Mouse (Mus musculus) urinary bladder, adult 18-20 months (tissue): ENCODE results near the gene Lalba.
"Not testable (repeated sequence)": the region's sequence is repeated elsewhere in the genome, so short reads cannot be mapped to it uniquely, and the experiment has no call there.

Source experiments
- DNase-seq, 2 experiments: peaks; one replicate each; pipeline ENCODE4 v3.0.0; 2022; ENCODE audit warnings: low spot score in 2 of 2, mixed read lengths in 2 of 2

Gene Lalba

GRCm38 (mm10) chr15:98482701-98483100 lies at the start of gene Lalba:
TSS of gene Lalba (minus strand) at chr15:98482721.
- DNase-seq = no peak

- no peak for DNase-seq
Observed at GRCm38 (mm10) chr15:98532281-98532680, 49.8 kb upstream of the Lalba start.

- no peak for DNase-seq
Observed at GRCm38 (mm10) chr15:98528066-98528563, 45.6 kb upstream of the Lalba start.

GRCm38 (mm10) chr15:98527056-98527771 lies 44.7 kb upstream of the Lalba start:
- no peak for DNase-seq

- DNase-seq = no peak
Observed at GRCm38 (mm10) chr15:98526057-98526456, 43.5 kb upstream of the Lalba start.

GRCm38 (mm10) chr15:98521245-98521644 lies 38.7 kb upstream of the Lalba start:
- DNase-seq = no peak

GRCm38 (mm10) chr15:98517380-98518355 lies 35.1 kb upstream of the Lalba start:
- DNase-seq = no peak

- not testable (repeated sequence) for DNase-seq
Observed at GRCm38 (mm10) chr15:98514845-98515244, 32.3 kb upstream of the Lalba start.

- no peak for DNase-seq
Observed at GRCm38 (mm10) chr15:98514146-98514545, 31.6 kb upstream of the Lalba start.

GRCm38 (mm10) chr15:98513676-98514075 lies 31.2 kb upstream of the Lalba start:
- not testable (repeated sequence) for DNase-seq

GRCm38 (mm10) chr15:98512799-98513321 lies 30.3 kb upstream of the Lalba start:
- DNase-seq = peak in 1 of 2 experiments; percentile 41

GRCm38 (mm10) chr15:98512232-98512631 lies 29.7 kb upstream of the Lalba start:
- no peak for DNase-seq

GRCm38 (mm10) chr15:98511386-98511928 lies 28.9 kb upstream of the Lalba start:
- no peak for DNase-seq

GRCm38 (mm10) chr15:98510438-98511385 lies 28.2 kb upstream of the Lalba start:
- DNase-seq = peak in 1 of 2 experiments; percentile 52

GRCm38 (mm10) chr15:98509387-98509786 lies 26.9 kb upstream of the Lalba start:
- DNase-seq = no peak

GRCm38 (mm10) chr15:98507321-98507720 lies 24.8 kb upstream of the Lalba start:
- no peak for DNase-seq

- DNase-seq = no peak
Observed at GRCm38 (mm10) chr15:98506253-98506957, 23.9 kb upstream of the Lalba start.

- peak in 1 of 2 experiments; percentile 37 for DNase-seq
Observed at GRCm38 (mm10) chr15:98504514-98504913, 22.0 kb upstream of the Lalba start.

GRCm38 (mm10) chr15:98503317-98503716 lies 20.8 kb upstream of the Lalba start:
- DNase-seq = no peak

GRCm38 (mm10) chr15:98497631-98498030 lies 15.1 kb upstream of the Lalba start:
- no peak for DNase-seq
